Mouse (Mus musculus) 3134 (cell line): Measurements from ENCODE around the gene Ssna1.

Experiments used
- DNase-seq: peaks from one replicate; pipeline ENCODE4 v3.0.0-alpha.2; 2011; ENCODE audit warnings: low spot score; ENCODE audit not compliant: insufficient read length; ENCODE audit errors: extremely low read depth

The Ssna1 gene

DNA sequence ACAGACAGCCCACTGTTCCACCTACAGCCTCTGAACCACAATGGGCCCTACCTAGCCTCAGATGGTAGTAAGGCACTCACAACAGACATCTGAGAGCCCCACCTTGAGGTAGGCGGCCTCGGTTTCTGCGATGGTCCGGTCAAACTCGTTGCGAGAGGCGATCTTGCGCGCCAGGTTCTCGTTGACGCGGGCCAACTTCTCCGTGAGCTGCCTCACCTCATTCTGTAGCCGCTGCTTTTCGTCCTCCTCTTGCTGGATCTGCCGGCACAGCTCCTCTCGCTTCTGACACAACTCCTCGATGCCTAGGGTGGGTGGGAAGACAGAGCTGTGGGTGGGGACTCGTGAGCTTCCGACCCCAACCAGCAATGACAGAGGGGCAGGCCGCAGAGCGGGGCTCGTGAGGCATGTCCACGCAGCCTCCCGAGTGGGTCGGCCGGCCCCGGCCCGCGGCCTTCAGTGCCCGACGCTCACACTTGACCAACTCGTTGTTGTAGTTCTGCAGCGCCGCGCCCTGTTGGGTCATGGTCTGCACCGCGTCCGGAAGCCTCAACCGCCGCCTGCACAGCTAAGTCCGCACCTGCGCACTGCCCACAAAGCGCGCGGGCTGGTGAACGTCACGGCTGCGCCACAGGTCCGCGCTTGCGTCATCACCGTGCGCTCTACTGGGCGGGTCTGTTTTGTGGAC, at the start of gene Ssna1, which contains the start of gene Anapc2:
TSS of gene Ssna1 (minus strand) at position 612 of the 685 bp plus-strand sequence.
TSS of gene Anapc2 (plus strand) at position 652 of the 685 bp plus-strand sequence.
- DNase-seq: peak; percentile 97

DNA sequence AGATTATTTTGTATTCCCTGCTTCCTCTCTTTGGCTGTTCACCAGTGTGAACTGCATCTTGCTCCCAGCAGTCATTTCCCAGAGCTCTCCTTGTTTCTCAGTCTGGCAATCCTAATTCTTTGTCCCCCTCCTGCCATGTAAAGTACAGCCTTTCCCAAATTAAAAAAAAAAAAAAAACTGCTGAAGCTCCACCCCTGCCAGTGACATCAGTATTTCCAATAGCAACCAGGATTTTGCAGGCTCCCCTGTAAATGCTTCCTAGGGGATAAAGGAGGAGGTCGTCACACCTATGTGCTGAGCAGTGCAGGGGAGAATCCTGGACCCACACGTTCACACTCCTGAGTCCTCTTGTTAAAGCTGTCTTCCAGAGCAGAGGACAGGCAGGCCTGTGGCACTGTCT, 47.8 kb upstream of the Ssna1 start:
- no peak for DNase-seq

DNA sequence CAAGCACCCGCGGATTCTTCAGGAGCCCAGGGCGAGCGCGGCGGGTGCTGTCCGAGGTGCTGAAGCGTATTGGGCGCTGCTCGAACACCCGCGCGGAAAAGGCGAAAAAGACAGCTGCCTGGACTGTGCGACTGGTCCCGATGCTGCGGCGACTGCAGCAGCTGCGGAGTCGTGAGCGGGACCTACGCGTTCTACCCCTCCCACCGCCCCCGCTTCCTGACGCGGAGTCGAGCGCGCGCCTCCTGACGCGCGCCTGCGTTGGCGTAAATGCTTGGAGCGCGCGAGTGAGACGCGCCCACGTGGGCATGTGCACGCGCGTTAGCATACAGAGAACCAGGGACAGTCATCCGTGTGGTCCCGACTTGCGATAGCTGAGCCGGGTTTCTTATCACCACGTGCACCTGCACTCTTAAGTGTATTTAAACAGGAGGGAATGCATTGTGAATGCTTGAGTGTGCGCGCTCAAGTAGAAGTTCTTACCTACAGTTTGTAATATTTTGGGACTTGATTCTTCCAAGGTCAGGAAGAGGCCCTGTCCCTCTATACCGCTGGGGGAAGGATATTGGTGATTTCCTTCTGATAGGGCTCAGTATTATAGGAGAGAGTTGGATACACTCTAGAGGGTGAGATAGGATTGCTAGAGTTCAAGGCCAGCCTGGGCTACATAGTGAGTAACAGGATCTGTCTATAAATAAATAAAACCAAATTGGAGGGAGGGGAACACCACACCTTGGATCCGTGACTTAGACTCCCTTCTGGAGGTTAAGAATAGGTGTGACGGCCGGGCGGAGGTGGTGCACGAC, 46.9 kb upstream of the Ssna1 start, which contains the start of gene Grin1:
TSS of gene Grin1 (minus strand) at position 217 of the 803 bp plus-strand sequence.
- DNase-seq: no peak

- no peak for DNase-seq
Measured at GRCm38 (mm10) chr2:25318119-25318966, 46.1 kb upstream of the Ssna1 start.

DNA sequence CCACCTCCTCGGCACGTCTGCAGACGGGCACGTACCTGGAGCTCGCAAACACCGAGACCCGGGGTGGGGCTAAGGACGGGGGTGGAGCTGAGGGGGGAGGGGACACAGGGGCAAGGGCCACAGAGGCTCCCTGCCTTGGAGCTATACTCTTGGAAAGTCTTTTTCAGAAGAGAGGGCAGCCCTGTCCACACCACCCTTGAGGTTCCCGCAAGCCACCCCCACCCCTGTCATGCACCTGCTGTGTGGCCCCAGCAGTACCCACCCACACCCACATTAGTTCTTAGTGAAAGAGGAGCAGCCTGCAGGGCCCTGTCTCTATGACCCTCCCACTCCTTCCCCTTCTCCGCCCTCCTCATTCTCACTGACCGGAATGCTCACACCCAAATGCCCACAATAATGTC, 39.3 kb upstream of the Ssna1 start:
- DNase-seq: no peak

GRCm38 (mm10) chr2:25310969-25311368, 38.7 kb upstream of the Ssna1 start:
- DNase-seq: no peak

GRCm38 (mm10) chr2:25310180-25310579, 37.9 kb upstream of the Ssna1 start:
- DNase-seq: no peak

- DNase-seq: no peak
Measured at GRCm38 (mm10) chr2:25305587-25306359, 33.5 kb upstream of the Ssna1 start.

- DNase-seq: no peak
Measured at GRCm38 (mm10) chr2:25304657-25305541, 32.7 kb upstream of the Ssna1 start.

DNA sequence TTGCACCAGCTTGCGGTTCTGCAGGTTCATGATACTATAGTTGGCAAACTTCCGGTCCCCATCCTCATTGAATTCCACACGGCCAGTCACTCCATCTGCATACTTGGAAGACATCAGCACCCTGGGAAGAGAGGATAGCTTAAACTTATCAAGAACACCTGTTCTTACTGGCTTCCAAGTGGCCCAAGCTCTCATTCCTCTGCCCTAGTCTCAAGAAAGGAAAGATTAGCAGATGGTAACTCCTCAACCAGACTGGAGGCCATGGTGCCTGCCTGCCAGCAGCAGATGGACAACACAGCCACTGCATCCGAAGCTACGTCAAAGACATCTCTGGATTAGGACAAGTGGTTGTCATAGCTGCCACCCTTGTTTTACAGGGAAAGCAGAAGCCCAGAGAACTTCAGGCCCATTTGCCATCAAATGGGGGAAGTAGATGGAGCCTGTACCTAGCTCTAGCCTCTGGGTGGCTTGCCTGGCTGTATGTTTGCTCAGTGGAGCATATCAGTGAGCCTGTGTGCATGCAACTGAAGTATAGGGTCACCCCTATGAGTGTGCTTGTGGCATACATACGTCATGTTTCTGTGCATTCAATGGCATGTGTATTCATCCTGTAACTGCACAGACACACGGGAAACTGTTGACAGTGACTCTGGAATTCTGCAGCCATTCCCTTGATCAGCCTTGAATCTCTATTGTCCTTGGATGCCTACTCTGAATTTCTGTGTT, 31.9 kb upstream of the Ssna1 start:
- DNase-seq: no peak

DNA sequence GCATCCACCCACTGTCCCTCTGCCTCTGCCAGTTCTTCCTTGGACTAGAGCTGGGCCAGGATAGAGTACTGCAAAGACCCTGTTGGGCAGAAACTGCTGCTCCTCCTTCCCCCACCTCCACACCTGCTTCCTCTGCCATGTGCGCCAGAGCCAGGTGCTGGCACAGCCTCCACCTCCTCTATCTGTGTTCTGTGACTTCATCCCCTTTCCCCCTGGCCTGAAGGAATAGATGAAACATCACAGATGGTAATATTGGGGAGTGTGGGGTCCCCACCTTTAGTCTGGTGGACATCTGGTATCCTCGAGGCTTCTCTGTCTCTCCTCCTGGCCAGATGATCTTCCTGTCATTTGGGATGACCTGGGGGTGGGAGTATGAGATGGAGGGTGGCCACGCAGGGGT, 31.2 kb upstream of the Ssna1 start:
- no peak for DNase-seq

GRCm38 (mm10) chr2:25298046-25298445, 25.8 kb upstream of the Ssna1 start:
- DNase-seq: no peak

GRCm38 (mm10) chr2:25297093-25297492, 24.9 kb upstream of the Ssna1 start:
- no peak for DNase-seq

GRCm38 (mm10) chr2:25293706-25294105, 21.5 kb upstream of the Ssna1 start:
- DNase-seq: no peak

- DNase-seq: no peak
Measured at GRCm38 (mm10) chr2:25292856-25293255, 20.6 kb upstream of the Ssna1 start.

- no peak for DNase-seq
Measured at GRCm38 (mm10) chr2:25292054-25292544, 19.9 kb upstream of the Ssna1 start.

GRCm38 (mm10) chr2:25291184-25292053, 19.2 kb upstream of the Ssna1 start:
- DNase-seq: no peak

DNA sequence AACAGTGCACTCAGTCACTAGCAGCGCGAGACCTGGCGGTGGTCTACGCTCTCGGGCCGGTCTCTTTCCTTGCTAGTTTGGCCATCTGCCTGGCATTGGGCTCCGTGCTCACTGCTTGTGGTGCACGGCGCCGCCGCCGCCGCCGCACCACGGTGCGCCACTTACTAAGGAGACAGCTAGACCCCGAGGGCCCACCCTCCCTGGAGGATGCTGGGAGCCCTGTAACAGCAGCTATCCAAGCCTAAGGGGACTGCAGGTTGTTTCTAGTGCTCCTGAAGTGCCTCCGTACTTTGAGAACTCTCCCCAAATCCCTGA, 18.5 kb upstream of the Ssna1 start:
- DNase-seq: no peak
